Mouse (Mus musculus) urinary bladder, postnatal 36 days (tissue): Measurements from ENCODE around the gene Olfr90.
"Not testable (repeated sequence)": the region's sequence is repeated elsewhere in the genome, so short reads cannot be mapped to it uniquely, and the experiment has no call there.

ENCODE experiments used
- DNase-seq, 2 experiments: peaks; one replicate each; pipeline ENCODE4 v3.0.0; 2022; ENCODE audit warnings: low spot score in 2 of 2, mixed read lengths in 1 of 2

The Olfr90 gene

GRCm38 (mm10) chr17:37088399-37088798, at the start of gene Olfr90:
TSS of gene Olfr90 (minus strand) at chr17:37088499.
- no peak for DNase-seq

- not testable (repeated sequence) for DNase-seq
Measured at GRCm38 (mm10) chr17:37131366-37131765, 43.1 kb upstream of the Olfr90 start.

- DNase-seq: no peak
Measured at GRCm38 (mm10) chr17:37119988-37120387, 31.7 kb upstream of the Olfr90 start, which contains the start of gene Olfr92. TSS of gene Olfr92 (minus strand) at chr17:37120088.

GRCm38 (mm10) chr17:37098178-37098577, 9.9 kb upstream of the Olfr90 start, which contains the start of gene Olfr91:
TSS of gene Olfr91 (minus strand) at chr17:37098278.
- no peak for DNase-seq

- no peak for DNase-seq
Measured at GRCm38 (mm10) chr17:37093289-37093688, 5.0 kb upstream of the Olfr90 start.

- DNase-seq: no peak
Measured at GRCm38 (mm10) chr17:37092198-37092597, 3.9 kb upstream of the Olfr90 start.

GRCm38 (mm10) chr17:37085545-37085944, 2.8 kb downstream of the Olfr90 start:
- DNase-seq: no peak

GRCm38 (mm10) chr17:37084632-37085031, 3.7 kb downstream of the Olfr90 start:
- no peak for DNase-seq

- DNase-seq: peak; percentile 19 to 38
Measured at GRCm38 (mm10) chr17:37083327-37083726, 5.0 kb downstream of the Olfr90 start.

GRCm38 (mm10) chr17:37081659-37082058, 6.6 kb downstream of the Olfr90 start:
- DNase-seq: no peak

GRCm38 (mm10) chr17:37080119-37080518, 8.2 kb downstream of the Olfr90 start:
- DNase-seq: no peak

- no peak for DNase-seq
Measured at GRCm38 (mm10) chr17:37078990-37079389, 9.3 kb downstream of the Olfr90 start.

- no peak for DNase-seq
Measured at GRCm38 (mm10) chr17:37078193-37078592, 10.1 kb downstream of the Olfr90 start.

GRCm38 (mm10) chr17:37075766-37076165, 12.5 kb downstream of the Olfr90 start:
- no peak for DNase-seq

- no peak for DNase-seq
Measured at GRCm38 (mm10) chr17:37075181-37075580, 13.1 kb downstream of the Olfr90 start.

GRCm38 (mm10) chr17:37072730-37073276, 15.5 kb downstream of the Olfr90 start:
- DNase-seq: no peak

- no peak for DNase-seq
Measured at GRCm38 (mm10) chr17:37072080-37072729, 16.1 kb downstream of the Olfr90 start.

- DNase-seq: no peak
Measured at GRCm38 (mm10) chr17:37070121-37070520, 18.2 kb downstream of the Olfr90 start.

GRCm38 (mm10) chr17:37067861-37068260, 20.4 kb downstream of the Olfr90 start:
- no peak for DNase-seq

GRCm38 (mm10) chr17:37065993-37066392, 22.3 kb downstream of the Olfr90 start:
- DNase-seq: no peak

- no peak for DNase-seq
Measured at GRCm38 (mm10) chr17:37063686-37064495, 24.4 kb downstream of the Olfr90 start.

GRCm38 (mm10) chr17:37063063-37063462, 25.2 kb downstream of the Olfr90 start:
- no peak for DNase-seq
